Mouse (Mus musculus) brown adipose tissue, adult 24 weeks (tissue): ENCODE data around the gene Gm9573. TPM values are rescaled to one million over a fixed set of nuclear protein-coding genes. Genes with fewer than 3 reads are reported as not detected.

Source experiments
- H3K27ac ChIP-seq: fragments of 200-500 bp; replicated peaks from 2 replicates; pipeline ENCODE4 v1.5.1; 2012; ENCODE audit warnings: low read depth, mild to moderate bottlenecking, low read length
- H3K4me1 ChIP-seq: fragments of 200-500 bp; 2 replicates; pipeline ENCODE4 v1.6.1; 2012; ENCODE audit warnings: low read length, mixed read lengths; ENCODE audit not compliant: control insufficient read depth, insufficient read depth, insufficient read length
- H3K4me3 ChIP-seq: fragments of 200-500 bp; 2 replicates; pipeline ENCODE4 v1.5.1; 2012; ENCODE audit warnings: low read depth, mild to moderate bottlenecking, low read length, moderate library complexity; ENCODE audit not compliant: insufficient read depth
- polyA plus RNA-seq: library from polyadenylated mRNA; stranded (reverse); fragments of >200 nt; gene quantifications from 2 replicates; pipeline ENCODE4 v1.2.4, GENCODE M21; 2012; ENCODE audit not compliant: missing spikeins, insufficient read depth, insufficient read length

The Gm9573 gene
- not detected in 2 replicates for polyA plus RNA-seq

- no peaks in the 10 kb centered on the region for H3K4me1 ChIP-seq
- no peak within 1 kb of the TSS for H3K27ac ChIP-seq
- H3K4me3 ChIP-seq: no peak within 1 kb of the TSS
These were observed at the start of gene Gm9573 for GRCm38 (mm10) chr17:35626537-35626936. Gene Gm9573 (minus strand): TSS chr17:35626637.

DNA sequence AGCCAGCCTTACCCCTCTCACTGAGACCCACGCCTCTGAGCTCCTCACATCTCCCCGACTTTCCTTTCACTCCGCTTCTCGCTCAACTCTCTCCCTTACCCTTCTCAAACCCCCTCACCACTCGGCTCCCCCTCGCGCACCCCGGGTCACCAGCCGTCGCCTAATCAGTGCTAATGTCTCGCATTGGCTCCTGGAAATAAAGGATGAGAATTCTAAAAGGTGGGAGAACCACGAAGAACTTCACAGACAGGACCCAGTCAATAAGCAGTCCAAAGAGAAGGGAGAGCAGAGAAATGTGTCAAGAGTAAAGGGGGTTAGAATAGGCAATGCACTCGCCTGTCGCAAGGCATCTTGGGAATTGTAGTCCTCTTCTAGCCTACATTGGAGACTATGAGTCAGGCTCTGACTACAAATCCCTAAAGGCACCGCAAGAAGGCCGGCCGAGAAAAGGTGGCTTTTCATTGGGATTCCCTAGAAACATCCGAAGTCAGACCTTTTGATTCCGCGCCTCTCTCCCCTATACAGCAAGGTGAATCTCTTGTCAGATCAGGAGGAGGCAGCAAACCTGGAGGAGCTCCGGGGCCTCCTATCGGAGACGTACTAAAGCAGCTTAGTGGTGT, 47.1 kb upstream of the Gm9573 start, which contains the start of gene Gtf2h4:
TSS of gene Gtf2h4 (minus strand) at position 324 of the 620 bp plus-strand sequence.
- Histone ChIP-seq H3K27ac (peak within 1 kb of the TSS; percentile 52), H3K4me1 (no peaks in the 10 kb centered on the region), H3K4me3 (peak within 1 kb of the TSS; percentile 80)

DNA sequence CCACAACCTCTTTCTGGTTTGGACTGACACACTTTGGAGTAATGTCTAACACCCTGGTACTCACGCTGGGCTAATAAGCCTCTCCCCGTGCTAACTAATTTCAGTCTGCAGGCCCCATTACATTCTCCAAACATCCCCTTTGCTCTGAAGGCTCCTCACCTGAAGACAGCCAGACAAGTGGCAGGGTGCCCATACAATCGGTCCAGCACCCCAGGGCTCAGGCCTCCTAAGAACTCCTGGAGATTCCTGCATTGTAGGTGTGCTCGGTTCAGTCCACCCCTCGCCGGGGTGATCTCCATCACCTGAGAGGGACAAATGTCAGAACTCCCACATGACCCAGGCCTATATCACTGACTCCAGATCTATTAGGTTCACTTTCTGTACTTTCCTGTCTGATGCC, 46.1 kb upstream of the Gm9573 start:
- Histone ChIP-seq H3K27ac (no peak overlapping the region), H3K4me3 (peak overlapping the region; percentile 80), H3K4me1 (no peaks in the 10 kb centered on the region)

DNA sequence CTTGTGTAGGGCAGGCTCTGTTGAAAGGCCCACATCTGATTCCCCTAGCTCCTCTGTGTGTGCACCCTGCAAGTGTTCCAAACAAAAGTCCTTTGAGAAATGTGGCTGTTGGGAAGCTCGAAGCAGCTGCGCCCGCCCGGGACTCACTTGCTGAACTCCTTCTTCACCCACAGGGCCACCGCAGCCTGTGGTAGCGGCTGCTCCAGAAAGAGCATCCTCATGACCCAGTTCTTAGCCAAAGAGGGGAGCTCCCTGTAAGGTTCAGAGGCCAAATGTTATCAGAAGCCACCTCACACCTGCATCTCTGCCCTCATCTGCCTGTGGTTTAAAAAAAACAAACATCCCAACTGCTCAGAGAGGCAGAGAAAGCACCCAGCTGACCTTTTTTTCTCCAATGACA, 45.4 kb upstream of the Gm9573 start:
- Histone ChIP-seq H3K4me3 (no peak overlapping the region), H3K27ac (no peak overlapping the region)

GRCm38 (mm10) chr17:35669731-35670130, 43.3 kb upstream of the Gm9573 start:
- H3K27ac ChIP-seq: no peak overlapping the region
- peaks cover 3% of the 10 kb centered on the region; the same call in 1 of the 2 replicates for H3K4me1 ChIP-seq
- H3K4me3 ChIP-seq: no peak overlapping the region

More for the DNA sequence above, 45.4 kb upstream of the Gm9573 start:
- H3K4me1 ChIP-seq: 0 out of 2 replicates have a peak, but pooled peaks cover under 1% of the 10 kb centered on the region

DNA sequence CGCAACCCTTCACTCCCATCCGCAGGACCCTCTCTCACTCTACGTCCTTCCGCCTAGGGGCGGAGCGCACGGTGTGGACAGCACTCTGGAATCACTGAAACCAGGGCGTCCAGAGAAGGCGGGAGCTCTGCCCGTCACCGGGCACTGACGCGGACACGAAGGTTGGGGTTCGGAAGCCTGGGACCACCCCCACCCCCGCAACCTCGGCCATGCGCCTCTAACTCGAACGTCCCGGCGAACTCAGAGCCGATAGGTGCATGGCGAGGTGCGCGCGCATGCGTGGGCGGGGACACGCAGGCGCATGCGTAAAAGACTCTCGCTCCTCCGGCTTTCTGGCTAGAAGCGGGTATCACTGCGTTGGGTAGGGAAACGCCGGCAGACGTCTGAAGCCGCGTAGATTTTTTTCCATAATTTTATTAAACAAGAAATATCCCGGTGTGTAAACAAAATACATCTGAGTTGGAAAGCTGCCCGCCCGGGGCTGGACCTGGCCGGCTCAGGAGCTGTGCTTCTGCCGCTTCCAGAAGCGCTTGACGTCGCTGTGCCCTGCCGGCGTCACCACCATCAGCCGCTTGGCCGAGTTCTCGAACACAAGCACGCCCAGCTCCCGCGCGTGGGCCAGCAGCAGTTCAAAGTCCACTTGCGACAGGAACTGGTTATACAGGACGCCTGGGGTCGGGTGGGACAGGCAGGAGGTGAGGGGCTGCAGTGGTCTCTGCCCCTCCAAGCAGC, 41.1 kb upstream of the Gm9573 start, which contains the start of gene Vars2:
TSS of gene Vars2 (minus strand) at position 259 of the 732 bp plus-strand sequence.
- peak within 1 kb of the TSS; percentile 95 for H3K4me3 ChIP-seq
- H3K27ac ChIP-seq: peak within 1 kb of the TSS; percentile 51
- peaks cover 3% of the 10 kb centered on the region; the same call in 1 of the 2 replicates for H3K4me1 ChIP-seq

DNA sequence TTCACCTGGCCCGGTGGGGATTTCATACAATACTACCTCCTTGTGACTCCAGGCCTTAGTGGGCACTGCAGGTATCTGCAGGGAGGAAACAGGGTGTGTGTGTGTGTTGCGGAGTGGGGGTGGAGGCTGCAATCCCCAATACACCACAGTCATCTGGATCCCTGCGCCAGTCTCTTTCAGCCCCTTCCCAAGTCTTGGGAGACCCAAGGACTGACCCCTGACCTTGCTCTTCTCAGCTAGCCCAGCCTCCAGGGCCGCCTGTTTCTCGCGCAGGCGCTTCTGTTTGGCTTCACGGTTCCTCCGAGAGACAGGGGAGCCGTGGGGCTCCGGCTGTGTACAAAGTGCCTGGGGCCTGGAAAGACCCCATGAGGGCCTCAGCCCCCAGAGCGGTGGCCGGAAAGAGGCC, 40.4 kb upstream of the Gm9573 start:
- Histone ChIP-seq H3K4me1 (peaks cover 3% of the 10 kb centered on the region; the same call in 1 of the 2 replicates), H3K27ac (peak overlapping the region; percentile 51; the same call in 1 of the 2 replicates), H3K4me3 (peak overlapping the region; percentile 95)

DNA sequence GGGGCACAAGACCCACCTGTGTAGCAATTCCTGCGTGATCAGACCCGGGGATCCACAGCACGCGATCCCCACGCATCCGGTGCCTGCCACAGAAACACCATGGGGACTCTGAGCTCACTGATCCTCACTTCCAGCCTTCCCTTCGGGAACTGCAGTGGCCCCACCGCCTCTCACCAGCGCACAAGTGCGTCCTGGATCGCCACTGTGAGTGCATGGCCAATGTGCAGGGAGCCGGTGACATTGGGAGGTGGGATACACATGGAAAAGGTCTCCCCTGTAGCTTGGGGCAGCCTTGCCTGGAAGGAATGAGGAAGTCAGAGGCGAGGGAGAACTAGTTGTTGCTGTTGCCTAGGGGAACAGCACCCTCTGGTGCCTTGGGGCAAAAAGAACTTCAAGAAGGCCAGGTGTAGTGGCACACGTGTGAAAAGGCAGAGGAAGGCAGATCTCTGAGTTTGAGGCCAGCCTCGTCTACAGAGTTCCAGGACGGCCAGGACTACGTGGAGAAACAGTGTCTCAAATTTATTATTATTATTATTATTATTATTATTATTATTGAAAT, 39.6 kb upstream of the Gm9573 start:
- Histone ChIP-seq H3K27ac (no peak overlapping the region), H3K4me3 (no peak overlapping the region), H3K4me1 (peaks cover 3% of the 10 kb centered on the region; the same call in 1 of the 2 replicates)

GRCm38 (mm10) chr17:35653086-35653485, 26.6 kb upstream of the Gm9573 start:
- H3K4me1 ChIP-seq: no peaks in the 10 kb centered on the region
- H3K27ac ChIP-seq: no peak overlapping the region
- no peak overlapping the region for H3K4me3 ChIP-seq

- no peak overlapping the region for H3K4me3 ChIP-seq
- H3K27ac ChIP-seq: no peak overlapping the region
- H3K4me1 ChIP-seq: no peaks in the 10 kb centered on the region
These were observed 23.0 kb upstream of the Gm9573 start for GRCm38 (mm10) chr17:35649429-35649828.

DNA sequence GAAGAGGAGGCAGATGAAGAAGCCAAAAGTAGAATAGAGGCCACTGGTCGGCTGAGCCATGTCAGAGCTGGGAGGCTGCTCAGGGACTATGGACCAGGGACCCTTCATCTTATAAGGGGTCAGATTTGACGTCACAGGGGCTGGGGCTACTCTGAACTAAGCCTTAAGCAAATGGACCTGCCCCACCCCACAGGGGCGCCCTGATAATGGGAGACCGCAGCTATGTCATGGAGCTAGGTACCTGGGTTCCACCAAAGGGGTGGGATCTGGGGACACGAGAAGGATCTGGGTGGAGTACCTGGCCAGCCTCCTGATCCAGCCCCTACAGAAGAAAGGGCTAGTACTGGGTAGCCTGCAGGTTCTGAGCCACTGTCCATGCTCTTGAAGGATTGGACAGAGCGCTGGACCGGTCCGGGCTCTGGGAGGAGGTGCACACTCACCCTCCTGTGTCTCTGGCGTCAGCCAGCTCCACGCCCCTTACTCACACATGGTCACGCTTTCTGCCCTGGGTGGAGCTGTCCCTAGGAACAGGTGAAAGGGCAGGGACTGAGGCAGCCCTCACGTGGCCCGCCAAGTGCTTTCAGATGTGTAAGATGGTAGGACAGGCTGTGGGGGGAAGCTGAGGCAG, 17.3 kb upstream of the Gm9573 start, which contains the start of gene Mucl3:
TSS of gene Mucl3 (minus strand) at position 87 of the 628 bp plus-strand sequence.
- no peaks in the 10 kb centered on the region for H3K4me1 ChIP-seq
- H3K27ac ChIP-seq: no peak within 1 kb of the TSS
- H3K4me3 ChIP-seq: no peak within 1 kb of the TSS

DNA sequence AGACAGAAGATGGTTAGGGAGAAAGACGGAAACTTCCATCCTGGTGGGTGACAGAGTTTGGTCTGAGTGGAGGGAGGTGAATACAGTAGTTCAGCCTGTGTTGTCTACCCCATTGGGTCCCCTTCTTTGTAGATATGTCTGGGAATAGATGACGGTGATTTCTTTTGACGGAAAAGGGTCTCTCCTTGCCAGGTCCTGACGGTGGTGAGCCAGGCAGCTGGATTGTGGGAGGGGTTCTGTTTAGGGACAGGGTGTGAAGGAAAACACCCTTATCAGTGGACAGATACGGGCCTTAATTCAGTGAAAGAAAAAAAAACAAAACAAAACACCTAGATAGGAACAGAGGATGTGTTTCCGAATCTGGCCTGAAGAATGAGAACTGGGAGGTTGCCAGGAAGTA, 12.9 kb upstream of the Gm9573 start:
- Histone ChIP-seq H3K4me3 (no peak overlapping the region), H3K27ac (no peak overlapping the region), H3K4me1 (no peaks in the 10 kb centered on the region)

- Histone ChIP-seq H3K4me3 (no peak overlapping the region), H3K4me1 (no peaks in the 10 kb centered on the region), H3K27ac (no peak overlapping the region)
These were observed 12.2 kb upstream of the Gm9573 start for GRCm38 (mm10) chr17:35638475-35639190.

- no peak overlapping the region for H3K27ac ChIP-seq
- H3K4me3 ChIP-seq: no peak overlapping the region
- no peaks in the 10 kb centered on the region for H3K4me1 ChIP-seq
These were observed 9.9 kb upstream of the Gm9573 start for GRCm38 (mm10) chr17:35636363-35636762.
